Mouse (Mus musculus) neural tube, embryonic 15.5 days (tissue): ENCODE data around the gene Ganab. TPM values are rescaled to one million over a fixed set of nuclear protein-coding genes. Genes with fewer than 3 reads are reported as not detected.
"Not testable (repeated sequence)": the region's sequence is repeated elsewhere in the genome, so short reads cannot be mapped to it uniquely, and the experiment has no call there.

Source experiments
- ATAC-seq: fragments of 200-750 bp; cut with Nextera tagmentation; 2 replicates; pipeline ENCODE4 v1.8.0; 2017; ENCODE audit warnings: mild to moderate bottlenecking, moderate TSS enrichment, moderate library complexity; ENCODE audit not compliant: low FRiP score
- H3K27ac ChIP-seq: fragments of 300-500 bp; sonication (generic); replicated peaks from 2 replicates; pipeline ENCODE4 v1.5.1; 2015; ENCODE audit warnings: mild to moderate bottlenecking, inconsistent platforms
- H3K27me3 ChIP-seq: fragments of 300-500 bp; sonication (generic); replicated peaks from 2 replicates; pipeline ENCODE4 v1.6.1; 2015; ENCODE audit warnings: inconsistent platforms
- H3K36me3 ChIP-seq: fragments of 300-500 bp; sonication (generic); 2 replicates; pipeline ENCODE4 v1.6.1; 2015; ENCODE audit warnings: inconsistent platforms
- H3K4me1 ChIP-seq: fragments of 300-500 bp; sonication (generic); 2 replicates; pipeline ENCODE4 v1.6.1; 2015; ENCODE audit warnings: inconsistent platforms
- H3K4me2 ChIP-seq: fragments of 300-500 bp; sonication (generic); 2 replicates; pipeline ENCODE4 v1.6.1; 2015; ENCODE audit warnings: inconsistent platforms, mild to moderate bottlenecking, moderate library complexity
- H3K4me3 ChIP-seq: fragments of 300-500 bp; sonication (generic); replicated peaks from 2 replicates; pipeline ENCODE4 v1.5.1; 2015; ENCODE audit warnings: mild to moderate bottlenecking, inconsistent platforms
- H3K9ac ChIP-seq: fragments of 300-500 bp; sonication (generic); replicated peaks from 2 replicates; pipeline ENCODE4 v1.6.1; 2015; ENCODE audit warnings: mild to moderate bottlenecking, inconsistent platforms
- H3K9me3 ChIP-seq: fragments of 300-500 bp; sonication (generic); replicated peaks from 2 replicates; pipeline ENCODE4 v1.6.1; 2016; ENCODE audit warnings: inconsistent platforms
- WGBS: fragments of 180-500 bp; shearing (Covaris S2); methylation state at CpG from one replicate; pipeline ENCODE4 v1.1.7; 2015; ENCODE audit warnings: mixed read lengths; 5-methylcytosine and 5-hydroxymethylcytosine counted together
- polyA plus RNA-seq: library from polyadenylated mRNA; unstranded; fragments of >200 nt; fragmentation: Nextera tagmentation; extraction: Ambion mirVana; gene quantifications from 2 replicates; pipeline ENCODE4 v1.2.1, GENCODE M21; 2015

Ganab gene
- polyA plus RNA-seq, result 75.4 and 82.2 TPM in 2 replicates

- under 1% methylated on average over 52 of the region's 53 CpGs for WGBS
- peak within 1 kb of the TSS; percentile 83 for H3K9ac ChIP-seq
- H3K36me3 ChIP-seq, result peaks cover 24% of the 10 kb centered on the region
- H3K27me3 ChIP-seq, result no peaks in the 10 kb centered on the region
- peak within 1 kb of the TSS; percentile 64 for H3K4me3 ChIP-seq
- H3K27ac ChIP-seq, result peak within 1 kb of the TSS; percentile 87
- peaks cover 51% of the 10 kb centered on the region for H3K4me1 ChIP-seq
- peak within 1 kb of the TSS; percentile 75 for H3K4me2 ChIP-seq
- no peaks in the 10 kb centered on the region for H3K9me3 ChIP-seq
- peak; percentile 98 for ATAC-seq
Observed at GRCm38 (mm10) chr19:8897865-8898495, at the start of gene Ganab. Ganab (plus strand) TSS chr19:8898071.

- H3K36me3 ChIP-seq, result peaks cover 37% of the 10 kb centered on the region
- no peaks in the 10 kb centered on the region for H3K27me3 ChIP-seq
- H3K9ac ChIP-seq, result no peak overlapping the region
- H3K4me2 ChIP-seq, result no peak overlapping the region
- H3K27ac ChIP-seq, result no peak overlapping the region
- WGBS, result 87% methylated on average over 5 of the region's 5 CpGs
- no peak for ATAC-seq
- peaks cover 18% of the 10 kb centered on the region; the same call in 1 of the 2 replicates for H3K4me1 ChIP-seq
- H3K9me3 ChIP-seq, result no peaks in the 10 kb centered on the region
- no peak overlapping the region for H3K4me3 ChIP-seq
Observed at GRCm38 (mm10) chr19:8848356-8848755, 49.5 kb upstream of the Ganab start.

GRCm38 (mm10) chr19:8850402-8850901 lies 47.4 kb upstream of the Ganab start, which contains the start of gene Lrrn4cl:
Lrrn4cl (plus strand) TSS chr19:8850768.
- 0 out of 2 replicates have a peak, but pooled peaks cover 7% of the 10 kb centered on the region for H3K4me1 ChIP-seq
- peaks cover 36% of the 10 kb centered on the region for H3K36me3 ChIP-seq
- peak within 1 kb of the TSS; percentile 28; the same call in 1 of the 2 replicates for H3K27ac ChIP-seq
- peak; percentile 48; the same call in 1 of the 2 replicates for ATAC-seq
- H3K9ac ChIP-seq, result no peak within 1 kb of the TSS
- peak within 1 kb of the TSS; percentile 20; the same call in 1 of the 2 replicates for H3K4me2 ChIP-seq
- H3K9me3 ChIP-seq, result no peaks in the 10 kb centered on the region
- WGBS, result 38% methylated on average over 7 of the region's 7 CpGs
- no peaks in the 10 kb centered on the region for H3K27me3 ChIP-seq
- H3K4me3 ChIP-seq, result no peak within 1 kb of the TSS

- no peak for ATAC-seq
- Histone ChIP-seq H3K4me2 (no peak overlapping the region), H3K4me3 (no peak overlapping the region), H3K9me3 (no peaks in the 10 kb centered on the region), H3K9ac (no peak overlapping the region), H3K36me3 (peaks cover 24% of the 10 kb centered on the region), H3K27ac (no peak overlapping the region), H3K27me3 (no peaks in the 10 kb centered on the region), H3K4me1 (0 out of 2 replicates have a peak, but pooled peaks cover 7% of the 10 kb centered on the region)
- 51% methylated on average over 7 of the region's 7 CpGs for WGBS
Observed at GRCm38 (mm10) chr19:8851639-8852038, 46.2 kb upstream of the Ganab start.

- no peak overlapping the region for H3K4me2 ChIP-seq
- no peak overlapping the region for H3K27ac ChIP-seq
- H3K27me3 ChIP-seq, result no peaks in the 10 kb centered on the region
- ATAC-seq, result no peak
- no peak overlapping the region for H3K9ac ChIP-seq
- WGBS, result 58% methylated on average over 10 of the region's 10 CpGs
- no peak overlapping the region for H3K4me3 ChIP-seq
- H3K36me3 ChIP-seq, result peaks cover 17% of the 10 kb centered on the region
- 0 out of 2 replicates have a peak, but pooled peaks cover 7% of the 10 kb centered on the region for H3K4me1 ChIP-seq
- H3K9me3 ChIP-seq, result no peaks in the 10 kb centered on the region
Observed at GRCm38 (mm10) chr19:8852236-8852928, 45.5 kb upstream of the Ganab start.

GRCm38 (mm10) chr19:8853117-8853516 lies 44.8 kb upstream of the Ganab start:
- no peaks in the 10 kb centered on the region for H3K27me3 ChIP-seq
- H3K4me3 ChIP-seq, result no peak overlapping the region
- no peak overlapping the region for H3K4me2 ChIP-seq
- no peak overlapping the region for H3K9ac ChIP-seq
- 0 out of 2 replicates have a peak, but pooled peaks cover 7% of the 10 kb centered on the region for H3K4me1 ChIP-seq
- no peak overlapping the region for H3K27ac ChIP-seq
- peaks cover 11% of the 10 kb centered on the region for H3K36me3 ChIP-seq
- H3K9me3 ChIP-seq, result no peaks in the 10 kb centered on the region
- no peak for ATAC-seq
- WGBS, result 88% methylated on average over 3 of the region's 3 CpGs

- Histone ChIP-seq H3K27me3 (no peaks in the 10 kb centered on the region), H3K9ac (no peak overlapping the region), H3K4me3 (no peak overlapping the region), H3K36me3 (no peaks in the 10 kb centered on the region), H3K27ac (no peak overlapping the region), H3K4me1 (no peaks in the 10 kb centered on the region), H3K4me2 (no peak overlapping the region), H3K9me3 (no peaks in the 10 kb centered on the region)
- WGBS, result 60% methylated on average over 4 of the region's 4 CpGs
- ATAC-seq, result no peak
Observed at GRCm38 (mm10) chr19:8857689-8858088, 40.2 kb upstream of the Ganab start.

GRCm38 (mm10) chr19:8859018-8859417 lies 38.9 kb upstream of the Ganab start:
- no peak overlapping the region for H3K9ac ChIP-seq
- 28% methylated on average over 1 of the region's 1 CpGs for WGBS
- ATAC-seq, result no peak
- no peak overlapping the region for H3K4me3 ChIP-seq
- H3K9me3 ChIP-seq, result no peaks in the 10 kb centered on the region
- no peak overlapping the region for H3K27ac ChIP-seq
- H3K36me3 ChIP-seq, result no peaks in the 10 kb centered on the region
- no peaks in the 10 kb centered on the region for H3K4me1 ChIP-seq
- no peak overlapping the region for H3K4me2 ChIP-seq
- no peaks in the 10 kb centered on the region for H3K27me3 ChIP-seq

- no peak overlapping the region for H3K4me2 ChIP-seq
- no peaks in the 10 kb centered on the region for H3K9me3 ChIP-seq
- no peak overlapping the region for H3K27ac ChIP-seq
- 86% methylated on average over 6 of the region's 6 CpGs for WGBS
- no peak for ATAC-seq
- no peak overlapping the region for H3K9ac ChIP-seq
- no peaks in the 10 kb centered on the region for H3K27me3 ChIP-seq
- H3K4me1 ChIP-seq, result no peaks in the 10 kb centered on the region
- H3K4me3 ChIP-seq, result no peak overlapping the region
- no peaks in the 10 kb centered on the region for H3K36me3 ChIP-seq
Observed at GRCm38 (mm10) chr19:8864265-8864664, 33.6 kb upstream of the Ganab start.

GRCm38 (mm10) chr19:8870381-8870780 lies 27.5 kb upstream of the Ganab start:
- Histone ChIP-seq H3K4me2 (peak overlapping the region; percentile 96; the same call in 1 of the 2 replicates), H3K36me3 (peaks cover 22% of the 10 kb centered on the region), H3K4me1 (peaks cover 20% of the 10 kb centered on the region)
- H3K27me3 ChIP-seq, H3K9ac ChIP-seq, H3K4me3 ChIP-seq, ATAC-seq, H3K9me3 ChIP-seq, H3K27ac ChIP-seq: not testable (repeated sequence)
- 81% methylated on average over 3 of the region's 3 CpGs for WGBS

- no peaks in the 10 kb centered on the region for H3K9me3 ChIP-seq
- peak overlapping the region; percentile 96 for H3K4me2 ChIP-seq
- WGBS, result 52% methylated on average over 9 of the region's 9 CpGs
- H3K4me3 ChIP-seq, result peak overlapping the region; percentile 86
- H3K27ac ChIP-seq, result peak overlapping the region; percentile 84
- H3K27me3 ChIP-seq, result no peaks in the 10 kb centered on the region
- peaks cover 20% of the 10 kb centered on the region for H3K4me1 ChIP-seq
- H3K9ac ChIP-seq, result peak overlapping the region; percentile 98
- H3K36me3 ChIP-seq, result peaks cover 27% of the 10 kb centered on the region
- peak; percentile 36 for ATAC-seq
Observed at GRCm38 (mm10) chr19:8870838-8871237, 27.0 kb upstream of the Ganab start.
